Mouse (Mus musculus) cortical plate, adult 2 months (tissue): ENCODE data around the gene Fitm2. TPM values are rescaled to one million over a fixed set of nuclear protein-coding genes. Genes with fewer than 3 reads are reported as not detected.

ENCODE experiments used
- H3K27ac ChIP-seq: fragments of 200-500 bp; 2 replicates; pipeline ENCODE4 v1.5.1; 2012; ENCODE audit warnings: low read length, control low read depth, inconsistent platforms; ENCODE audit not compliant: insufficient read depth
- H3K4me1 ChIP-seq: fragments of 200-500 bp; 2 replicates; pipeline ENCODE4 v1.6.1; 2011; ENCODE audit warnings: low read length; ENCODE audit not compliant: control insufficient read depth, insufficient read depth
- H3K4me3 ChIP-seq: fragments of 200-500 bp; 2 replicates; pipeline ENCODE4 v1.5.1; 2011; ENCODE audit warnings: mild to moderate bottlenecking, low read length, control low read depth; ENCODE audit not compliant: insufficient read depth
- CTCF ChIP-seq: fragments of 200-500 bp; IDR thresholded peaks from 2 replicates; pipeline ENCODE4 v1.5.1; 2011; ENCODE audit warnings: mild to moderate bottlenecking, control low read depth, low read length; ENCODE audit not compliant: insufficient read depth; ENCODE audit errors: extremely low read depth
- POLR2A ChIP-seq: fragments of 200-500 bp; IDR thresholded peaks from 2 replicates; pipeline ENCODE4 v1.6.1; 2011; ENCODE audit warnings: mild to moderate bottlenecking, low read length, control low read depth; ENCODE audit not compliant: insufficient read depth; ENCODE audit errors: extremely low read depth
- polyA plus RNA-seq: library from polyadenylated mRNA; depleted of rRNA; stranded (reverse); fragments of >200 nt; gene quantifications from 2 replicates; pipeline ENCODE4 v1.2.3, GENCODE M21; 2012

The Fitm2 gene
- polyA plus RNA-seq, 1 experiment, result 12.3 TPM

- Histone ChIP-seq H3K4me1 (no peaks in the 10 kb centered on the region), H3K27ac (no peak overlapping the region), H3K4me3 (no peak overlapping the region)
- TF ChIP-seq CTCF (no peak), POLR2A (no peak)
Measured at GRCm38 (mm10) chr2:163487360-163487759, 14.9 kb upstream of the Fitm2 start.

DNA sequence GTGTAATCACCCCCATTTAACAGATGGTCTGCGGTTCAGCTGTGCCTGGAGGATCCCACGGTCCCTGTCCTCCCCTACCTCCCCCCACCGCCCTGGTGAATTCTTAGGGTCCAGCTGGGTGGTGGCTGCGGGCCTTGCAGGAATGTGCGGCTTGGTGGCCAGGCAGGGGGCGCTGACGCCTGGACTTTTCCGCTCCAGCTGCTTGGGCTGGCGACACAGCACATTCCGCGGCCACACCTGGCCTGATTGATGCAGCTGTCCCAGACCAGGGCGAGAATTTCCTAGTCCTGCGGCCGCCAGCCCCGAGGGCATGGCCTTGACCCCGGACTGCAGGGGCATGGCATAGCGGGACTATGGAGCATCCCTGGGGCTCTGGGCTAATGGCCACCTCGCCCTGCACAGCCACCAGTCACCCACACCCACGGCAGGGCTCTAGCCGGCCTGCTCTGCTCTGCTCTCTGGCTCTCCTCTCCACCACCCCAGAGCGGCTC is 9.2 kb upstream of the Fitm2 start:
- no peak overlapping the region for H3K4me3 ChIP-seq
- no peak overlapping the region for H3K27ac ChIP-seq
- no peaks in the 10 kb centered on the region for H3K4me1 ChIP-seq
- TF ChIP-seq POLR2A, result no peak
- TF ChIP-seq CTCF, result no peak

- TF ChIP-seq POLR2A (no peak), CTCF (peak; percentile 19; the same call in 1 of the 2 replicates)
- Histone ChIP-seq H3K4me3 (no peak overlapping the region), H3K4me1 (no peaks in the 10 kb centered on the region), H3K27ac (no peak overlapping the region)
Measured at GRCm38 (mm10) chr2:163480191-163480825, 7.9 kb upstream of the Fitm2 start.

GRCm38 (mm10) chr2:163471710-163472465 is 541 bp downstream of the Fitm2 start:
- TF ChIP-seq CTCF, result no peak
- TF ChIP-seq POLR2A, result no peak
- Histone ChIP-seq H3K4me3 (peak overlapping the region; percentile 68), H3K4me1 (peaks cover 3% of the 10 kb centered on the region), H3K27ac (no peak overlapping the region; the same call in 1 of the 2 replicates)

DNA sequence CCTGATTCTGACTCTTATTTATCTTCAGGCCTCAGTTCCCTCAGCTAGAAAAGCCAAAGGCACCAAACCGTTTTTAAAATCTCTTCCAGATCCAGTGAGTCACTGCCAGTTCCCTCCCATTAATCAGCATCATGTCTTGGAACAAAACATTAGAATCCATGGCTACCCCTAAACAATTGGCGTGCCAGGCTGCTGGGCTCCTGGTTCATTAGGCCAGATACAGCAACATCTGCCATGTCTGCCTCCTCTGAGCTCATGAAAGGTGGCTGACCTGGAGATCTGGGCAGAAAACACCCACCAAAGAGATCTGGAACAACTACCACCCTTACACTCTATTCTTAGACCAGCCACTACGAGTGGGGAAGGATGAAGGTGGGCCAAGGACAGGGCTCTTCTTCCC is 1.3 kb downstream of the Fitm2 start:
- peak overlapping the region; percentile 68; the same call in 1 of the 2 replicates for H3K4me3 ChIP-seq

DNA sequence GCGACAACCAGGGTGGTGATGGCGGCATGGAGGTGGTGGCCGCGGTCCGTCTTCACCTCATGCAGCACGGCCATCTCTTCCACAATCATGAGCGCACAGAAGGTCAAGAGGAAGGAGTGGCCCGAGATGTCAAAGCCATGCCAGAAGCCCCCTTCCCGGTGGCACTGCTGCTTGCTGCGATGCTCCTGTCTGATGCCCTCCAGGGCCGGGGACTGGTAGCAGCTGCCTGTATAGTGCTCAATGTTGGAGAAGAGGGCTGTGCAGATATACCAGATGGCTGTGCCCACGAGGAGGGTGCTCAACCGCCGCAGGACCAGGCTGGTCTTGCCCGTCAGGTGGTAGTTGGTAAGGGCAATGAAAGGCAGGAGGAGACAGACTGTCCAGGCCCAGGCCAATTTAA is 2.7 kb downstream of the Fitm2 start:
- TF ChIP-seq POLR2A, result no peak
- no peak for TF ChIP-seq CTCF
- H3K4me1 ChIP-seq, result peaks cover 3% of the 10 kb centered on the region
- no peak overlapping the region for H3K4me3 ChIP-seq
- H3K27ac ChIP-seq, result no peak overlapping the region

More for the DNA sequence above, 1.3 kb downstream of the Fitm2 start:
- TF ChIP-seq POLR2A, result no peak
- no peak for TF ChIP-seq CTCF
- H3K27ac ChIP-seq, result no peak overlapping the region
- peaks cover 3% of the 10 kb centered on the region for H3K4me1 ChIP-seq

DNA sequence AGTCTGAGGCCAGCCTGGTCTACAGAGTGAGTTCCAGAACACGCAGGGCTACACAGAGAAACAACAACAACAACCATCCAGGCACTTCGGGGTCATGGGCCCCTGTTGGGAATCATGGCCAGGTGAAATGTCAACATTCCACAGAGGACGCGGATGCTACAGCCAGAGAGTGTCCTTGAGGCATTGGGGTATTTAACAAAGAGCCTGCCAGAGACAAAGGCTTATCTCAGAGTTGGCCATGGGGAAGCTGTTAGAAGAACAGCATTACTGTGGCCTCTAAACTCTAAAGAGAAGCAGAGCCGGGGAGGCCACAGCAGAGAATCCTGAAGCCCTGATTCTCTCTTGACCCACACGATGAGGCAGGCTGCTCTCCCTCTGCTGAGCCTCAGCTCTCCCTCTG is 3.6 kb downstream of the Fitm2 start:
- Histone ChIP-seq H3K4me1 (peaks cover 3% of the 10 kb centered on the region), H3K27ac (no peak overlapping the region)
- TF ChIP-seq POLR2A (no peak), CTCF (no peak)

DNA sequence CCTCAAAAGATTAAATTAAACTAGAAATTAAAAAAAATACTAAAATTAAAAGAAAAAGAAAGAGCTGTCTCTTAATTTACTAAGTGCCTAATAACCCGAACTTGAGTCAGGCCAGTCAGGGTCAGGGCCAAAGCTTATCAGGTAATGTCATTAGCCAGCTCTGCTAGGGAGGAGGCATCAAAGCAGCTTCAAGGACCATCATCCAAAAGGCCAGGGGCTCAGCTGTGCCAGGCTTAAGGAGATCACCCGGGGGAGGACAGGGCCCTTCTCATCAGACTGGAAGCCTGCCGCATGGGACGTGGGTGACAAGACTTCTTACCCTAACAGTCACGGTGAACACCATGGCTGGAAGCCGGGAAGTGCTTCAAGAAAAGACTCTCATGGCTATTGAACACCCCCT is 4.8 kb downstream of the Fitm2 start:
- no peak overlapping the region for H3K4me3 ChIP-seq
- no peak overlapping the region for H3K27ac ChIP-seq
- peaks cover 3% of the 10 kb centered on the region for H3K4me1 ChIP-seq
- no peak for TF ChIP-seq POLR2A
- TF ChIP-seq CTCF, result no peak

More for the DNA sequence above, 3.6 kb downstream of the Fitm2 start:
- H3K4me3 ChIP-seq, result no peak overlapping the region

DNA sequence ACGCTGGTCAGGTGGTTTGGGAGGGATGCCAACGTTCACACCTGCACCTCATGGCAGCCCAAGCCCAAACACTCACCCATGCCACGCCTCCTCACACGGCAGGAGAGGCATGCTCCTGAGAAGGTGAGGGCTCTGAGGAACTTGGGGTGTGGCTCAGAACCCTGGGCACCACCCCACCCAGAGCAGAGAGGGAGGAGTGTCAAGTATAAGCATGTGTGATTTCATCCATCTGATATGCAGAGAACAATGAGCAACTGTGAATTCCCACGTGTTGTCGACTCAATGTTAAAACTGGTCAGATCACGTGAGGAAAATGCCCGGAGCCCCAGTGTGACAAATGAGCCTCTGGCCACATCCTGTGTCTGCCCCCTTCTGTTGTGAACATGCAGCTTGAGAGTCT is 5.7 kb downstream of the Fitm2 start:
- TF ChIP-seq POLR2A (no peak), CTCF (no peak)
- Histone ChIP-seq H3K4me1 (peaks cover 3% of the 10 kb centered on the region), H3K27ac (no peak overlapping the region), H3K4me3 (no peak overlapping the region)
